Mouse (Mus musculus): Measurements from ENCODE around the gene Cda. TPM values are rescaled to one million over a fixed set of nuclear protein-coding genes. Genes with fewer than 3 reads are reported as not detected.
A peak's percentile ranks its signal among the peaks of the same experiment; 100 is the strongest.

Cda gene
- polyA plus RNA-seq, 1 experiment from 2014 or later = 5.7 TPM

- WGBS = 89% methylated on average over 3 of the region's 3 CpGs
- Histone ChIP-seq H3K4me2 (replicated peaks) (no peak overlapping the region), H3K4me1 (peaks cover 14% of the 10 kb centered on the region), H3K4me3 (no peak overlapping the region), H3K36me3 (peaks cover 16% of the 10 kb centered on the region), H3K27ac (no peak overlapping the region), H3K27me3 (no peaks in the 10 kb centered on the region), H3K9ac (no peak overlapping the region), H3K9me3 (no peaks in the 10 kb centered on the region)
- no peak for ATAC-seq (ENCODE audit: insufficient number of reproducible peaks, insufficient read depth, low FRiP score, low TSS enrichment)
Observed at GRCm38 (mm10) chr4:138303011-138303410, 64.8 kb downstream of the Cda start.

GRCm38 (mm10) chr4:138301271-138301780 is 66.5 kb downstream of the Cda start:
- Histone ChIP-seq H3K4me1 (peaks cover 14% of the 10 kb centered on the region), H3K9ac (no peak overlapping the region), H3K9me3 (no peaks in the 10 kb centered on the region), H3K4me3 (no peak overlapping the region), H3K4me2 (replicated peaks) (no peak overlapping the region), H3K27ac (no peak overlapping the region), H3K27me3 (no peaks in the 10 kb centered on the region), H3K36me3 (no peaks in the 10 kb centered on the region; the same call in 1 of the 2 replicates)
- WGBS = 87% methylated on average over 10 of the region's 10 CpGs
- no peak for ATAC-seq (ENCODE audit: insufficient number of reproducible peaks, insufficient read depth, low FRiP score, low TSS enrichment)

GRCm38 (mm10) chr4:138293949-138294550 is 73.7 kb downstream of the Cda start:
- Histone ChIP-seq H3K9ac (no peak overlapping the region), H3K4me2 (replicated peaks) (no peak overlapping the region), H3K4me1 (no peaks in the 10 kb centered on the region), H3K9me3 (no peaks in the 10 kb centered on the region), H3K4me3 (no peak overlapping the region), H3K36me3 (no peaks in the 10 kb centered on the region), H3K27ac (no peak overlapping the region), H3K27me3 (no peaks in the 10 kb centered on the region)
- 80% methylated on average over 11 of the region's 14 CpGs for WGBS
- peak; percentile 15; the same call in 1 of the 2 replicates for ATAC-seq (ENCODE audit: insufficient number of reproducible peaks, insufficient read depth, low FRiP score, low TSS enrichment)

- Histone ChIP-seq H3K9ac (no peak overlapping the region), H3K4me3 (no peak overlapping the region), H3K27me3 (no peaks in the 10 kb centered on the region), H3K27ac (no peak overlapping the region), H3K9me3 (no peaks in the 10 kb centered on the region), H3K36me3 (no peaks in the 10 kb centered on the region), H3K4me2 (replicated peaks) (no peak overlapping the region), H3K4me1 (no peaks in the 10 kb centered on the region)
- no peak for ATAC-seq (ENCODE audit: insufficient number of reproducible peaks, insufficient read depth, low FRiP score, low TSS enrichment)
- WGBS = 80% methylated on average over 18 of the region's 18 CpGs
Observed at GRCm38 (mm10) chr4:138293261-138293948, 74.4 kb downstream of the Cda start.

- Histone ChIP-seq H3K4me2 (replicated peaks) (no peak overlapping the region), H3K27ac (no peak overlapping the region), H3K36me3 (no peaks in the 10 kb centered on the region), H3K9me3 (no peaks in the 10 kb centered on the region), H3K4me3 (no peak overlapping the region), H3K9ac (no peak overlapping the region), H3K4me1 (no peaks in the 10 kb centered on the region), H3K27me3 (no peaks in the 10 kb centered on the region)
- WGBS = 88% methylated on average over 13 of the region's 13 CpGs
- ATAC-seq (ENCODE audit: insufficient number of reproducible peaks, insufficient read depth, low FRiP score, low TSS enrichment) = no peak
Observed at GRCm38 (mm10) chr4:138292028-138292427, 75.8 kb downstream of the Cda start.

GRCm38 (mm10) chr4:138288691-138289090 is 79.1 kb downstream of the Cda start:
- no peak overlapping the region for H3K4me2 ChIP-seq (replicated peaks)
- H3K9me3 ChIP-seq = no peaks in the 10 kb centered on the region
- H3K36me3 ChIP-seq = no peaks in the 10 kb centered on the region
- 83% methylated on average over 7 of the region's 7 CpGs for WGBS
- no peaks in the 10 kb centered on the region for H3K4me1 ChIP-seq
- H3K4me3 ChIP-seq = no peak overlapping the region
- H3K27me3 ChIP-seq = no peaks in the 10 kb centered on the region
- H3K9ac ChIP-seq = no peak overlapping the region
- no peak overlapping the region for H3K27ac ChIP-seq
- ATAC-seq (ENCODE audit: insufficient number of reproducible peaks, insufficient read depth, low FRiP score, low TSS enrichment) = no peak

Small RNAs within 50 kb of the gene (microRNA-seq; reads per million reads assigned to microRNA genes)
- gene Gm27646 = not detected
- 1.5 reads per million for gene Mir7019

Other genes starting within 250 kb of the Cda start
- gene Hp1bp3, start 151.7 kb downstream of the Cda start, polyA plus RNA-seq (2016; fragmentation: Nextera tagmentation; extraction: Ambion mirVana) = 195 and 207 TPM in 2 replicates
- gene Sh2d5, start 117.6 kb downstream of the Cda start, polyA plus RNA-seq (2016; fragmentation: Nextera tagmentation; extraction: Ambion mirVana) = 1.1 and 1.2 TPM in 2 replicates
- gene Kif17, start 117.6 kb downstream of the Cda start, polyA plus RNA-seq (2016; fragmentation: Nextera tagmentation; extraction: Ambion mirVana) = 1.3 and 1.9 TPM in 2 replicates
- gene Ddost, start 63.3 kb downstream of the Cda start, polyA plus RNA-seq (2016; fragmentation: Nextera tagmentation; extraction: Ambion mirVana) = 300 and 305 TPM in 2 replicates
- 54.9 and 59.1 TPM in 2 replicates for gene Pink1, start 41.7 kb downstream of the Cda start, polyA plus RNA-seq (2016; fragmentation: Nextera tagmentation; extraction: Ambion mirVana)
- gene Fam43b, start 28.5 kb upstream of the Cda start, polyA plus RNA-seq (2016; fragmentation: Nextera tagmentation; extraction: Ambion mirVana) = 0.40 and 0.52 TPM in 2 replicates
- 18.2 and 19.9 TPM in 2 replicates for gene Mul1, start 66.7 kb upstream of the Cda start, polyA plus RNA-seq (2016; fragmentation: Nextera tagmentation; extraction: Ambion mirVana)
- 2.5 and 2.8 TPM in 2 replicates for gene Camk2n1, start 86.3 kb upstream of the Cda start, polyA plus RNA-seq (2016; fragmentation: Nextera tagmentation; extraction: Ambion mirVana)

All from embryonic facial prominence, embryonic 12.5 days (tissue).